Mouse (Mus musculus) regulatory T cell (primary cell): ENCODE measurements around the gene Rabgap1l.

Experiments
- in situ Hi-C: fragments of 300-600 bp; cut with MboI, MseI; formaldehyde crosslinking; loops from one replicate; pipeline ENCODE4 v1.15.1; 2025; ENCODE audit warnings: high pct_unique_total_duplicates

Gene Rabgap1l

GRCm38 (mm10) chr1:160210566-160210965, 582.4 kb downstream of the Rabgap1l start:
- in situ Hi-C loops = no loop called here

- in situ Hi-C loops = no loop called here
These were observed 583.2 kb downstream of the Rabgap1l start for GRCm38 (mm10) chr1:160209844-160210243.

GRCm38 (mm10) chr1:160205486-160205885, 587.5 kb downstream of the Rabgap1l start:
- in situ Hi-C loops = no loop called here

- in situ Hi-C loops = no loop called here
These were observed 597.7 kb downstream of the Rabgap1l start for GRCm38 (mm10) chr1:160195337-160195663.

- in situ Hi-C loops = no loop called here
These were observed 598.3 kb downstream of the Rabgap1l start, which contains the start of gene Mrps14 for GRCm38 (mm10) chr1:160194529-160195336. Gene Mrps14, plus strand, starts transcription at chr1:160195215.

GRCm38 (mm10) chr1:160184506-160184905, 608.5 kb downstream of the Rabgap1l start:
- in situ Hi-C loops = loop anchor here (10.0 kb wide), 1 partner anchor 90 kb away; no protein-coding TSS in a partner anchor

- in situ Hi-C loops = loop anchor here (10.0 kb wide), 1 partner anchor 86 kb away; no protein-coding TSS in a partner anchor
These were observed 611.8 kb downstream of the Rabgap1l start for GRCm38 (mm10) chr1:160181216-160181615.

- in situ Hi-C loops = no loop called here
These were observed 616.1 kb downstream of the Rabgap1l start for GRCm38 (mm10) chr1:160176903-160177302.
